Mouse (Mus musculus) lung, adult 2 months (tissue): ENCODE data around the gene Olfr312.

Source experiments
- CTCF ChIP-seq: fragments of 200-500 bp; IDR thresholded peaks from 2 replicates; pipeline ENCODE4 v1.5.1; 2011; ENCODE audit warnings: mild to moderate bottlenecking, low read length, control low read depth; ENCODE audit not compliant: insufficient read depth
- POLR2A ChIP-seq: fragments of 200-500 bp; IDR thresholded peaks from 2 replicates; pipeline ENCODE4 v1.6.1; 2011; ENCODE audit warnings: low read depth, mild to moderate bottlenecking, control low read depth, low read length, borderline replicate concordance; ENCODE audit errors: extremely low read depth

DNA sequence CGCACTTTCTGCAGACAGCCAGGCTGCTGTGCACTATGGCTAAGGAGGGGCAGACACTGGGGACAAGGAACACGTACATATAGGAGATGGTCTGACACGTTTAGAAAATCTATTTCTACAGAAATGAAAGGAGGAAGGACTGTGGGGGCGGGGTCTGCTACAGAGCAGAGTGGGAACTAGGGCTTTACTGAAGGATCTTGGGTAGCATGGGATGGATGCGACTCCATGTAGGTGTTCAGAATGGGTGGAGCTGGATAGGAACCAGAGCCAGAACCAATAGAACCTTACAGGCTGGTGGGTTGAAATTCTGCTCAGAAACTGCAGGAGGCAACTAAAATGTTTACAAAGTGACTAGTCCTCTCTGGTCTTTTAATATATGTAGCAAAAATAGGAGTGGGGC is 29.3 kb upstream of the Olfr312 start:
- no peak for TF ChIP-seq CTCF
- TF ChIP-seq POLR2A, result no peak
